Mouse (Mus musculus) NIH3T3 (cell line): Measurements from ENCODE around the gene Utp14b.

Experiments
- DNase-seq: peaks from one replicate; pipeline ENCODE4 v3.0.0-alpha.2; 2012; ENCODE audit warnings: low read depth

Utp14b gene

DNA sequence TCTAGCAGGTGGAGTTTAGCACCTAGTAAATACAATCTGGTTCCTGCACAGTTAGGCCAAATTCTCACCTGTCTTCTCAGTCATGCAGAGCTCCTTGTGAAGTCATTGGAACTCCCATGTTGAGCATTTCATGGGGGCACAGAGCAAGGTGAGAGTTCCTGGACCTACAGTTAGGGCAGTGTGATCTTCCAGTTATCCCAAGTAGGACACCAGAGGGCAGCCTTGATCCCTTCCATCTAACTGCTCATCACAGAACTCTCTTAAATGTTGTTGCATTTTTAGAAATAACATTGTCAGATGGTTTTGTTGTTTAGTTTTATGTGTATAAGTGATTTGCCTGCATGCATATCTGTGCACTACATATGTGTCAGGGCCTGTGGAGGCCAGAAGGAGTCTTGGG, 29.0 kb downstream of the Utp14b start:
- peak; percentile 47 for DNase-seq

DNA sequence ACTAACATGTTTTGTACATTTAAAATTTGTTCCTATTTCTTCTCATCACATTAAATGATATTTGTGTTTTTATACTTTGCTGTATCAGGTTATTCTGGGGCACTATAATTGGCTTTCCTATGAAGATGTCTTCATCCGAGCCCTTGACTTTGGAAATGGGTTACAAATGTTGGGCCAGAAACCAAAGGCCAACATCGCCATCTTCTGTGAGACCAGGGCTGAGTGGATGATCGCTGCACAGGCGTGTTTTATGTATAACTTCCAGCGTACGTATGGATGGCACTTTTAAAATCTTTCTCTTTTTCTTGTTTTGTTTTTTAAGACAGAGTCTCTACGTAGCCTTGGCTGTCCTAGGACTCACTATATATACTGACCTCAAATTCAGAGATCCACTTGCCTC, 30.3 kb downstream of the Utp14b start:
- peak; percentile 39 for DNase-seq

DNA sequence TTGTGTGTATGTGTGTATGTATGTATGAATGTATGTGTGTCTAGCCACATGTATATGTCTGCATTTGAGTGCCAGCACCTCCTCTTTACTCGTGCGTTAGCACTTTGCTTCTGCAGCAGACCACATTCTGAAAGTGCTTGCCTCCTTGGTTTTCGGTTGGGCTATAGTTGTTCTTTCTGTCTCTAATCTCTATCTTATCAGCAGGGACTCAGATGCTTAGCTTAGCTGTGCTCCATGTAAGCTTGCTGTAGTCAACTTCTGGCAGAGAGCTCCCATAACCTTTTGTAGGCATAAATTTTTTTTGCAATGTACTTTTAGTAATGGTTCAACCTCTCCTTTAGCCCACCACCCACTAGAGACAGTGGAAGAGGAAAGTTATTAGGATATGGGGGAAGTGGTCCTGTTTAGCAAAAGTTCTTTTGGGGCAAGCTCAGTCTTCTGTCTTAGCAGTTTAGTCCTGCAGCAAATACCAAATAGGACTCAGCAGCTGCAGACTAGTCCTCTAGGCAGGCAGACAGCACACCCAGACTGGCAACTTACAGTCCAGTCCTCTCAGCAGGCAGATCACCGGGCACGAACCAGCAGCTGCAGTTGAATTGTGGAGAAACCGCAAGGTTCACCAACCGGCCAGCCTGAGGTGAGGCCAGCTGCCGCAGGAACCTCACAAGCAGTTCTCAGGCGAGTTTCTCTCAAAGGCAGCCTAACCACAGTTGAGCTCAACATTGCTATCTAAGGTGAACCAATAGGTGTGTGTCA, 36.8 kb downstream of the Utp14b start:
- DNase-seq: no peak

DNA sequence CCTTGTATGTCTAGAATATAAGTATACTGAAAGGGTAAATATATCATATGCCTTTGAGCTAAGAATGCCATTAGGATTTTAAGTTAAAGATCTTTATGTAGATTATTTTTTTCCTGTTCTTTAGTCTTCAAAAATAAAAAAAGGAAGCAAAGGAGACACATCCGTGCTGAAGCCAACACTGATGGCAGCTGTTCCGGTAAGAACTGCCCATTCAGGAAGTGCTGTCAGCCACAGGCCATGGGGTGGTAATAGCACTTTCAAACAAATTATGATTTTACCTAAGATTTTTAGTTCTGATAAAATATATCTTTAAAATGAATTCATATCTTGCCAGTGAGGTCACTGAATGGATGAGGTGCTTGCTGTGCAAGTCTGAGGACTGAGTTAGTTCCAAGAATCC, 38.5 kb downstream of the Utp14b start:
- no peak for DNase-seq

DNA sequence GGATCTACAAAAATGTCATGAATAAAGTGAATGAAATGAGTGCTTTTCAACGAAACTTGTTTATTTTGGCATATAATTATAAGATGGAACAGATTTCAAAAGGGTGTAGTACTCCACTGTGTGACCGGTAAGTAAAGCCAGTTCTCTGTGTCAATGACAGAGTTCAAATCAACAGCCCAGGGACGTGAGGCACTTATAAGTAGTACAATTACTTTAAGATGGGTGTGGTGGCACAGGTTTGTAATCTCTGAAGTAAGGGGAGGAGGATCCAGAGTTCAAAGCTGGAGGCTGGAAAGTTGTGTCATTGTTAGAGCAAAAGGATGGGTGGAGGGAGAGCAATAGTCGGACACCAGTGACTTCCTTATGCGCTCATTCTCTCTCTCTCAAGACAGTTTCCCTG, 39.1 kb downstream of the Utp14b start:
- DNase-seq: no peak

DNA sequence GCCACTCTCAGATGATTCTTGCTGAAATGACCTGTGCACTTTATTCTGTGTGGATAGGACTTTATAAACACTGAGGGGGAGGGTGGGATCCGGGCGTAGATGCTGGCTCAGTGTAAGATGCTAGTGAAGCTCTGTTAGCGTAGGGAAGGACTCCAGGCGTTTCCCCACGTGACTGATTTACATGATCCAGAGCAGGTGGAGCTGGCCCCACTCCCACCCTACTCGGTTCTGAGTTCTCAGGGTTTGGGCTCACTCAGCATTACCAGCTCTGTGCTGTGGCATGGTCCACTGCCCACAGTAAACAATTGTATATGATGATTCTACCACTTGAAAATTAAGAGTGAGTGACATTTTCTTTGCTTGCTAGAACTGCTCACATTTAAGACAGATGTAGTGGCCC, 40.3 kb downstream of the Utp14b start:
- DNase-seq: no peak

DNA sequence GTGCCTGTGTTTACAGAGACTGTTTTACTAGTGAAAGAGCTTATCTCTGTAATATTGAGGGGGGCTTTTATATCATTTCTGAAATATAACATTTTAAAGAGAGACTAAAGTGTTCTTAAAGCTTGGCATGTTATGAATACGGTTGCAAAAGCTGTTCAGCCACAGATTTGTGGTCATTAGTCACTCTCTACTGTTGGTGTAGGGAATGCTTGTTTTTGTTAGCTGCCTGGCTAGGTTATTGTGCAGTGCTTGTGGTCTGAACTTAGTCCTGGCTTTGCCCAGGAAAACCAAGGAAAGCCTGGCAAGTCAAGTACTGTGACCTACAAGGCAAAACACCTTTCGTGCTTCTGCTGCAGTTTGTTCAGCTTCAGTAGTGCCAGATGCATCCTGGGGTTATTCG, 43.9 kb downstream of the Utp14b start:
- DNase-seq: peak; percentile 40

DNA sequence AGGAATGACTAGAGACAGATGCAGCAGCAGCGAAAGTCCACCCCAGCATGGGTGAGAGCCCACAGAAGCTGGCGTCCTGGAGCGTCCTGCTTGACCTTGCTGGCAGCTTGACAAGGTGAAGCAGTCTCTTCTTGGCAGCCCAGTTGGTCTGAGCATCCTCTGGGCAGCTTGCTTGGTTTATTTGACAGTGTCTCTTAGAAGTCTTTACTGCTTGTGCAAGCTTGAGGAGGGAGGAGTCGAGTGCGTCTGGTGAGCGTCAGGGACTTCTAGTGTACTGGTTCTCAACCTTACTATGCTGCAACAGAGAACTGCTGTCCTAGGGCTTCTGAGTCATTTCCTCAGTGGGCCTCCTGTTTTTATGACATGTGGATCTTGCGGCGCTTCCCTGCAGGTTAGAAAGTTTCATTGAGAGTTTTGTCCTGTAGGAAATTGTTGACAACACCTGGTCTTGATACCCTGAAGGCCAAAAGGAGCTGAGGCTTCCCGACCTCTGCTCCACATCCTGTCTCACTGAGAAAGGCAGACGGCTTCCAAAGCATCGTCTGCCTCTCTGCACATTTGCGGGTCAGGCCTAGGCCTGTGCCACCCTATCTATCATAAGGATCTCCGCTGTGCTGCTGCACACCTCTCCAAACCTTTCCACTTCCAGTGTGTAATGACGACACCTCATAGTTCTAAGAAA, 44.6 kb downstream of the Utp14b start:
- peak; percentile 16 for DNase-seq

DNA sequence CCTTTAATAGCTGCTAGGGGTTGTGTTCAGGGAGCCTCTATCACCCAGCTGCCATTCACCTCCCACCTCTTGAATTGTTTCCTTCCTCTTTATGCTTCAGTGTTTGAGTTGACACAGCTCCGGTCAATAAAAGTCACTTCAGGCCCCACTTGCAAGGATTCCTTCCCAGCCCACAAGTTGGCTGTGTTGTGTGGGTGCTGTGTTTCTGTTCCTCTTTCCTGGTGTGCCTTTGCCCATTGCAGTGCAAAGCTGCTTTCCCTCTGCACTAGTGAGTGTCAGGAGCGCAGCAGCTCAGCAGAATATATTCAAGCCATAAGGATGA, 45.1 kb downstream of the Utp14b start:
- no peak for DNase-seq

DNA sequence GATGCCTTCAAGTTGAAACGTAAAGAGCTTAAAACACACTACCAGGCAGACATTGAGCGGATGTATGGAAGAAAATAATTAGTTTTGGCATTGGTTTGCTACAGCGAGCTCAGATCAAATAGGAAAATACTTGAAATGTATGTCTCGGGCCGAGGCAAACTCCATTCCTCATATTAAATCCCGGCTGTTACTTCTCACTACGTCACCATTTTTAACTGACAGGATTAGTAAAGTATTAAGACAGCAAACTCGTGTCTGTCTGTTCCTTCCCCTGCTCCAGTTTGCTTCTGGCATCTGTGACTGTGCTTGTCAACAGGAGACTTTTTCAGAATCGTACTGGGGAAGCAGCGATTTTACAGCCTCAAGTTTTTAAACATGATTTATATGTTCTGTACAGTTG, 48.5 kb downstream of the Utp14b start:
- DNase-seq: no peak

DNA sequence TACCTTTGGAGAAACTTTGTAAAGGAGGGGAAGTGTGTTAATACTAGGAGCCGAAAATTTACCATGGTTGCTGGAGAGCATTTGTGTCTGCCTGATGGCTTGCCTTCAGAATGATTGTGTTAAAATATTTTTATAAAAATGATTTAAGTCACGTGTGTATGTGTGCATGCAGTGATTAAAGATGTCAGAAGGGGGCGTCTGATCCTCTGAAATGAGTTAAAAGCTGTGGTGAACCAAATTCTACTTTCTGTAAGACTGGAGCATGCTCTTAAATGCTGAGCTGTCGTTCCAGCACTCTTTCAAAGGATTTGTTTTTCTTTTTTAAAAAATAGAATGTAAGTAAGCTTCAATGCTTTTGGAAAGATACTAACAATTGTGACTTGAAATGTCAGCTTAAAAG, 49.4 kb downstream of the Utp14b start:
- peak; percentile 43 for DNase-seq

DNA sequence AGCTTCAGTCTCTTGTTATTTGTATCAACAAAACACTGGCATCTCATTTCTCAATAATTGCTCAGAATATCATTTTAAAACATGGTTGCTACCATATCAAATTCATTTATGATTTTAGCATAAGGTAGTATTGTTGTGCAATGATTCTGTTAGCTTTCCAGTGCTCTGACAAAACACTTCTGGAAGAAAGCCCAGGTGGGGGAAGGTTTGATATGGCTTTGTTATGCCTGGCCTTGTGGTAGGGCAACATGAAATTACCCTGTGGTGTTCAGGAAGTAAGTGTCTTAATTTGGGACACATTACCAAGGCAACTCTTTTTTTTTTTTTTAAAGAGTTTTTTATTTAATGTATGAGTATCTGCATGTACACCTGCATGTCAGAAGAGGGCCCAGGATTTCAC, 52.2 kb downstream of the Utp14b start:
- DNase-seq: peak; percentile 44

DNA sequence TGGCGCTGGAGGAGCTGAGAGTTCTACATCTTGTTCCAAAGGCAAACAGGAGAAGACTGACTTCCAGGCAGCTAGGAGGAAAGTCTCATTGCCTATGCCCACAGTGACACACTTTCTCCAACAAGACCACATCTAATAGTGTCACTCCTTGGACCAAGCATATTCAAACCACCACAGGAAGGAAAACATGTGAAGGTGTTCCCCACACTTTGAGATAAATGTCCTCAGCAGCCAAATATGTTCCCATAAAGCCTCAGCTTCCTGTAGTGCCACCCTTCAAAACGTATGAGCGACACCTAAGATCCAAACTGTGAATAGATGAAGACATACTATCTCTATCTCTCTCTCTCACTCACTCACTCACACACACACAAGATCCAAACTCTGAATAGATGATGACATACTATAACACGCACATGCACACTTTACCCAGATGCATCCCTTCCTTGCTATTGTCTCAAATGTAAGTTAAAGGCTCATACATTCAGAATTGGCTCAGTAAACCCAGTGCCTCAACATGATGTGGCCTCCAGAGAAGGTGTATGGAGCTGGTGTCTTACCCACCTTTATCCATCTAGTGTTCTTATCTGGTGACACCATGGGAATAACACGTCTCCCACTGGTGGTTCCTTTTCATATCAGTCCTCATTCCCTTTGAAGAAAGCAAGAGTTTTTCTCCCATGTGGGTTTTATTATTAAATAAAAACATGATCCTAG, 52.9 kb downstream of the Utp14b start:
- DNase-seq: no peak
